Mouse (Mus musculus): ENCODE data around the gene Ankrd31.

DNA sequence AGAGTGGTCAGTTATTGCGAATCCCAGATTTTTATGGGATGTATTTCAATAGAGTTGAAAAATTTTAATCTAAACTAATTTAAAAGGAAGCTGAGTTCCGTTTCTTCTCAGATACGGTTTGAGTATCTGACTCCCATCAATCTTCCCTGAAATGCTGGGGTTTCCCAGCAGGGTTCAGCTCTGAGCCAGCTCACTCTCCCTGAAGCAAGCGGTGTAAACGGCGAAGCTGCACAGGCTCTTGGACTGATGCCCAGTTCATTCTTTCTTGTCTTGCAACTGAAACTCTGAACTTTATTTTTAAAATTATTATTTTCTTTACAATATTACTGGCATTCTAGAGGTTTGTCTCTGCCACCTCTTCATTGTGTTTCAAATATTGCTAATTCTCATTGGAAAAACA lies 2.0 kb upstream of the Ankrd31 start:
- TF ChIP-seq POLR2A (IDR thresholded peaks at IDR 0.05; ENCODE audit: borderline replicate concordance, control insufficient read depth, low read depth, low read length) (no peak), CTCF (IDR thresholded peaks at IDR 0.05; ENCODE audit: control insufficient read depth, insufficient read depth, low read length) (no peak)
